9 mouse cellular contexts compared by ENCODE assay signal in genomic region chr1:39196676-39197375, GRCm38 (mm10). TPM values are rescaled to one million over a fixed set of nuclear protein-coding genes. Genes with fewer than 3 reads are reported as not detected.
DNase-seq lines count a peak whose midpoint lies in the region; ATAC-seq and TF ChIP-seq lines count a peak whose summit lies in the region.
"Had no signal": no experiment of that assay in that cellular context is flagged by ENCODE, and none has a peak within 500 bp of the region (broad histone marks: within the 10 kb centered on the region; RNA-seq: fewer than 3 reads in every experiment).

No protein-coding gene starts in this region.

- no peaks in the 10 kb centered on the region for H3K36me3 ChIP-seq in forebrain, postnatal 0 days (ENCODE audit: insufficient read depth)
- H3K36me3 ChIP-seq in forebrain, embryonic 11.5 days (ENCODE audit: control insufficient read depth, insufficient read depth, low read length), result no peaks in the 10 kb centered on the region
- H3K36me3 ChIP-seq: heart, embryonic 13.5 days had no signal

- no peak overlapping the region for H3K9ac ChIP-seq in forebrain, postnatal 0 days
- H3K9ac ChIP-seq in forebrain, embryonic 11.5 days (ENCODE audit: low read length), result no peak overlapping the region
- H3K9ac ChIP-seq: heart, embryonic 13.5 days had no signal

- TF ChIP-seq CTCF in forebrain, postnatal 0 days (IDR thresholded peaks at IDR 0.05; ENCODE audit: low read depth), result peak; percentile 39

- no peak overlapping the region for H3K4me2 ChIP-seq in forebrain, postnatal 0 days (ENCODE audit: low read depth)
- H3K4me2 ChIP-seq in forebrain, embryonic 11.5 days (ENCODE audit: low read depth, low read length, severe bottlenecking), result no peak overlapping the region
- H3K4me2 ChIP-seq: heart, embryonic 13.5 days had no signal

- DNase-seq in forebrain, postnatal 0 days, result no peak
- no peak for DNase-seq in forebrain, embryonic 11.5 days (ENCODE audit: low spot score)
- peak; percentile 22 for DNase-seq in 416B (ENCODE audit: low read depth)
- peak; percentile 79 for DNase-seq in adrenal gland, postnatal 14 days
- DNase-seq in lung, postnatal 14 days, result peak; percentile 54
- DNase-seq in cerebellum, postnatal 4 days (ENCODE audit: low spot score in 2 of 2), result no peak
- DNase-seq in right cerebral cortex, adult 18-20 months, result no peak
- no peak for DNase-seq in spleen, adult 12 weeks (ENCODE audit: low spot score)

- no peak overlapping the region for H3K27ac ChIP-seq in forebrain, postnatal 0 days (ENCODE audit: low read depth, low read length)
- H3K27ac ChIP-seq in forebrain, embryonic 11.5 days (ENCODE audit: low read depth, low read length), result no peak overlapping the region
- H3K27ac ChIP-seq: heart, embryonic 13.5 days had no signal

- no peak for ATAC-seq in forebrain, postnatal 0 days
- ATAC-seq in forebrain, embryonic 11.5 days (replicated peaks; ENCODE audit: low FRiP score), result no peak

- no peak overlapping the region for H3K4me3 ChIP-seq in forebrain, postnatal 0 days (ENCODE audit: low read depth, low read length)
- H3K4me3 ChIP-seq in forebrain, embryonic 11.5 days (ENCODE audit: low read depth, low read length), result no peak overlapping the region
- H3K4me3 ChIP-seq: heart, embryonic 13.5 days had no signal

- H3K27me3 ChIP-seq in forebrain, postnatal 0 days (ENCODE audit: insufficient read depth, low read length), result peaks cover 21% of the 10 kb centered on the region
- H3K27me3 ChIP-seq in forebrain, embryonic 11.5 days (ENCODE audit: control insufficient read depth, insufficient read depth, low read length), result peaks cover 34% of the 10 kb centered on the region

- no peaks in the 10 kb centered on the region for H3K9me3 ChIP-seq in forebrain, postnatal 0 days (ENCODE audit: low read length)
- no peaks in the 10 kb centered on the region for H3K9me3 ChIP-seq in forebrain, embryonic 11.5 days (ENCODE audit: control insufficient read depth, low read length)
- H3K9me3 ChIP-seq: heart, embryonic 13.5 days had no signal

- H3K4me1 ChIP-seq in forebrain, postnatal 0 days (ENCODE audit: insufficient read depth), result no peaks in the 10 kb centered on the region
- peaks cover 12% of the 10 kb centered on the region for H3K4me1 ChIP-seq in forebrain, embryonic 11.5 days (replicated peaks; ENCODE audit: control insufficient read depth, insufficient read depth, low read length)

- 49% methylated on average over 12 of the region's 12 CpGs for WGBS in forebrain, postnatal 0 days
- WGBS in forebrain, embryonic 11.5 days, result 60% methylated on average over 12 of the region's 12 CpGs

RNA-seq across cellular contexts. Expression of gene Npas2, which starts 3.3 kb away (rescaled TPM):
- 4.6 and 13.1 TPM in 2 replicates for total RNA-seq in forebrain, postnatal 0 days (2014; rRNA removed)
- polyA plus RNA-seq in forebrain, postnatal 0 days (2015; fragmentation: Nextera tagmentation; extraction: Ambion mirVana), result 3.0 and 3.3 TPM in 2 replicates
- polyA plus RNA-seq in forebrain, embryonic 11.5 days (2014; fragmentation: Nextera tagmentation; extraction: Ambion mirVana), result 0.07 TPM in 1 of 2 replicates, not detected in the other
- 4.5 and 9.7 TPM in 2 replicates for total RNA-seq in adrenal gland, postnatal 14 days (2021)

Comparison
In these comparisons a context has a peak if more than half of its experiments do, and no peak if none do; other contexts are left out.
1. DNase-seq: peak in 416B (single experiment), adrenal gland, postnatal 14 days (single experiment) and lung, postnatal 14 days (single experiment); none in forebrain, postnatal 0 days (single experiment), forebrain, embryonic 11.5 days (single experiment), cerebellum, postnatal 4 days (0 of 2), right cerebral cortex, adult 18-20 months (single experiment) and spleen, adult 12 weeks (single experiment).